Mouse (Mus musculus) liver, adult 2 months (tissue): ENCODE results near the gene Zmiz1. TPM values are rescaled to one million over a fixed set of nuclear protein-coding genes. Genes with fewer than 3 reads are reported as not detected.

Experiments
- DNase-seq: peaks from one replicate; pipeline ENCODE4 v3.0.0-alpha.2; 2011; ENCODE audit warnings: low read depth, low spot score; ENCODE audit errors: extremely low read depth
- H3K27ac ChIP-seq: fragments of 200-500 bp; replicated peaks from 2 replicates; pipeline ENCODE4 v1.5.1; 2012; ENCODE audit warnings: low read depth, mild to moderate bottlenecking, control low read depth, inconsistent platforms, low read length; ENCODE audit not compliant: insufficient read depth
- H3K27me3 ChIP-seq: fragments of 200-500 bp; 2 replicates; pipeline ENCODE4 v1.6.1; 2012; ENCODE audit warnings: mild to moderate bottlenecking, moderate library complexity, low read length, inconsistent platforms; ENCODE audit not compliant: control insufficient read depth, insufficient read depth
- H3K36me3 ChIP-seq: fragments of 200-500 bp; 2 replicates; pipeline ENCODE4 v1.6.1; 2012; ENCODE audit warnings: low read length, inconsistent platforms; ENCODE audit not compliant: control insufficient read depth, insufficient read depth
- H3K4me1 ChIP-seq: fragments of 200-500 bp; 2 replicates; pipeline ENCODE4 v1.6.1; 2011; ENCODE audit warnings: low read length; ENCODE audit not compliant: control insufficient read depth, insufficient read depth
- H3K4me3 ChIP-seq: fragments of 200-500 bp; 2 replicates; pipeline ENCODE4 v1.5.1; 2011; ENCODE audit warnings: low read depth, mild to moderate bottlenecking, control low read depth, low read length, moderate library complexity; ENCODE audit not compliant: insufficient read depth
- H3K79me2 ChIP-seq: fragments of 200-500 bp; 2 replicates; pipeline ENCODE4 v1.6.1; 2012; ENCODE audit warnings: inconsistent platforms, mild to moderate bottlenecking, low read length, moderate library complexity; ENCODE audit not compliant: control insufficient read depth, insufficient read depth
- H3K9ac ChIP-seq: fragments of 200-500 bp; 2 replicates; pipeline ENCODE4 v1.6.1; 2012; ENCODE audit warnings: low read depth, mild to moderate bottlenecking, control low read depth, inconsistent platforms, low read length
- CTCF ChIP-seq: fragments of 200-500 bp; IDR thresholded peaks from 2 replicates; pipeline ENCODE4 v1.5.1; 2011; ENCODE audit warnings: low read depth, low read length, control low read depth
- POLR2A ChIP-seq: fragments of 200-500 bp; IDR thresholded peaks from 2 replicates; pipeline ENCODE4 v1.6.1; 2011; ENCODE audit warnings: low read length, control low read depth; ENCODE audit not compliant: insufficient read depth; ENCODE audit errors: extremely low read depth
- WGBS: fragments of 180-500 bp; shearing (Covaris S2); methylation state at CpG from one replicate; pipeline ENCODE4 v1.1.7; 2018; 5-methylcytosine and 5-hydroxymethylcytosine counted together
- polyA plus RNA-seq: library from polyadenylated mRNA; depleted of rRNA; stranded (reverse); fragments of >200 nt; gene quantifications from 2 replicates; pipeline ENCODE4 v1.2.3, GENCODE M21; 2012; rRNA removed
- total RNA-seq: library from RNA; depleted of rRNA; stranded (reverse); fragments of >200 nt; gene quantifications from 2 replicates; pipeline ENCODE4 v1.2.3, GENCODE M21; 2014; rRNA removed

Gene Zmiz1
- 5.3 and 10.1 TPM in 2 replicates for total RNA-seq
- 10.2 and 11.0 TPM in 2 replicates for polyA plus RNA-seq

GRCm38 (mm10) chr14:25459016-25459393, at the start of gene Zmiz1:
Gene Zmiz1 (plus strand): TSS chr14:25459185.
- Histone ChIP-seq H3K9ac (peak within 1 kb of the TSS; percentile 94), H3K4me1 (peaks cover 19% of the 10 kb centered on the region), H3K36me3 (no peaks in the 10 kb centered on the region), H3K27me3 (no peaks in the 10 kb centered on the region), H3K27ac (peak within 1 kb of the TSS; percentile 96), H3K4me3 (peak within 1 kb of the TSS; percentile 95), H3K79me2 (peaks cover 33% of the 10 kb centered on the region)
- peak; percentile 77; the same call in 1 of the 2 replicates for TF ChIP-seq POLR2A
- no peak for TF ChIP-seq CTCF
- DNase-seq, result peak; percentile 80
- under 1% methylated on average over 41 of the region's 42 CpGs for WGBS

GRCm38 (mm10) chr14:25411848-25412527, 47.0 kb upstream of the Zmiz1 start:
- Histone ChIP-seq H3K9ac (no peak overlapping the region), H3K79me2 (no peaks in the 10 kb centered on the region), H3K4me1 (no peaks in the 10 kb centered on the region), H3K4me3 (no peak overlapping the region), H3K36me3 (no peaks in the 10 kb centered on the region), H3K27ac (no peak overlapping the region), H3K27me3 (no peaks in the 10 kb centered on the region)
- no peak for DNase-seq
- 91% methylated on average over 9 of the region's 9 CpGs for WGBS
- no peak for TF ChIP-seq CTCF
- no peak for TF ChIP-seq POLR2A

GRCm38 (mm10) chr14:25412811-25413210, 46.2 kb upstream of the Zmiz1 start:
- DNase-seq, result no peak
- 97% methylated on average over 10 of the region's 10 CpGs for WGBS
- Histone ChIP-seq H3K9ac (no peak overlapping the region), H3K79me2 (no peaks in the 10 kb centered on the region), H3K4me3 (no peak overlapping the region), H3K27ac (no peak overlapping the region), H3K4me1 (no peaks in the 10 kb centered on the region), H3K36me3 (no peaks in the 10 kb centered on the region), H3K27me3 (no peaks in the 10 kb centered on the region)
- TF ChIP-seq CTCF (no peak), POLR2A (no peak)

DNA sequence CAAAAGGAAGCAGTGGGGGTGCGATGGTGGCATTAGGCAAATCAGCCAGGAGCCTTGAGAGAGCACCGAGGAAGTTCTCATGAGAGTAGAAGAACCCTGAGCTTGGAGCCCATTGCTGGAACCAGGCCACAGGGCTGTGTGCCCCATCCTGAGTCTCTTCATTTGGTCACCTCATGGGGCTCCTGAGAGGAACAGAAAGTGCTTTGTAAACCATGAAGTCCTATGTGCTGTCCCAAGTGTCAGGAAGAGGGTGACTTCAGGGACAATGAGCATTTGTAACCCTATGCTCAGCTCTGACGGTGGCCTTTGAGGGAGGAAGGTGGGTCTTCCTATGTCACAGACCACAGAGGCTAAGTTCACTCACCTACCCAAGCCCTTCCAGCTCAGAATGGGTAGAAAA, 45.5 kb upstream of the Zmiz1 start:
- no peaks in the 10 kb centered on the region for H3K4me1 ChIP-seq
- TF ChIP-seq POLR2A, result no peak
- no peak for TF ChIP-seq CTCF
- no peak overlapping the region for H3K9ac ChIP-seq
- H3K4me3 ChIP-seq, result no peak overlapping the region
- DNase-seq, result no peak
- no peak overlapping the region for H3K27ac ChIP-seq
- H3K79me2 ChIP-seq, result no peaks in the 10 kb centered on the region
- H3K27me3 ChIP-seq, result no peaks in the 10 kb centered on the region
- WGBS, result 69% methylated on average over 3 of the region's 3 CpGs
- no peaks in the 10 kb centered on the region for H3K36me3 ChIP-seq

GRCm38 (mm10) chr14:25414115-25414514, 44.9 kb upstream of the Zmiz1 start:
- H3K27ac ChIP-seq, result no peak overlapping the region
- H3K79me2 ChIP-seq, result no peaks in the 10 kb centered on the region
- no peaks in the 10 kb centered on the region for H3K4me1 ChIP-seq
- H3K9ac ChIP-seq, result no peak overlapping the region
- WGBS, result 81% methylated on average over 4 of the region's 4 CpGs
- no peak for DNase-seq
- no peaks in the 10 kb centered on the region for H3K27me3 ChIP-seq
- no peak overlapping the region for H3K4me3 ChIP-seq
- no peaks in the 10 kb centered on the region for H3K36me3 ChIP-seq
- no peak for TF ChIP-seq POLR2A
- TF ChIP-seq CTCF, result no peak

GRCm38 (mm10) chr14:25420001-25420690, 38.8 kb upstream of the Zmiz1 start:
- no peak for DNase-seq
- Histone ChIP-seq H3K4me1 (peaks cover 1% of the 10 kb centered on the region; the same call in 1 of the 2 replicates), H3K27me3 (no peaks in the 10 kb centered on the region), H3K27ac (no peak overlapping the region), H3K9ac (no peak overlapping the region), H3K79me2 (no peaks in the 10 kb centered on the region), H3K36me3 (no peaks in the 10 kb centered on the region), H3K4me3 (no peak overlapping the region)
- TF ChIP-seq POLR2A, result no peak
- no peak for TF ChIP-seq CTCF
- 90% methylated on average over 7 of the region's 7 CpGs for WGBS
